Mouse (Mus musculus): ENCODE results near the gene Klhdc2. TPM values are rescaled to one million over a fixed set of nuclear protein-coding genes. Genes with fewer than 3 reads are reported as not detected.

The Klhdc2 gene
- polyA plus RNA-seq, 1 experiment: 29.5 TPM

DNA sequence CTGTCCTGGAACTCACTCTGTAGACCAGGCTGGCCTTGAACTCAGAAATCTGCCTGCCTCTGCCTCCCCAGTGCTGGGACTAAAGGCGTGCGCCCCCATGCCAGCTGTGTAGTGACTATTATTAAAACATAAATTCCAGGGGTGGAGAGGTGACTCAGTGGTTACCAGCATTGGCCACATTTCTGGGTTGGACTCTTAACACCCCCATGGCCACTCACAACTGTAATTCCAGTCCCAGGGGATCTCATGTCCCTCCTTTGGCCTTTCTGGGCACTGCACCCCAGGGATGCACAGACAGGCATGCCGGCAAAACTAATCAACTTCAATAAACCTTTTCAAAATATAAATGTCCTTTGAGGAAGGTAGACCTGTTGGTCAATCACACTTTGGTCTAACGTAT, 1.8 kb downstream of the Klhdc2 start:
- no peak for DNase-seq
- no peak overlapping the region for H3K4me3 ChIP-seq (replicated peaks; ENCODE audit: extremely low read depth, low read depth, low read length)
- WGBS: 87% methylated on average over 4 of the region's 4 CpGs
- peaks cover 5% of the 10 kb centered on the region for H3K4me1 ChIP-seq (ENCODE audit: control insufficient read depth, insufficient read depth, low read length)
- TF ChIP-seq POLR2A (IDR thresholded peaks at IDR 0.05; ENCODE audit: borderline replicate concordance, extremely low read depth, low read depth, low read length) (no peak), CTCF (IDR thresholded peaks at IDR 0.05; ENCODE audit: insufficient read depth, low read length) (no peak)

DNA sequence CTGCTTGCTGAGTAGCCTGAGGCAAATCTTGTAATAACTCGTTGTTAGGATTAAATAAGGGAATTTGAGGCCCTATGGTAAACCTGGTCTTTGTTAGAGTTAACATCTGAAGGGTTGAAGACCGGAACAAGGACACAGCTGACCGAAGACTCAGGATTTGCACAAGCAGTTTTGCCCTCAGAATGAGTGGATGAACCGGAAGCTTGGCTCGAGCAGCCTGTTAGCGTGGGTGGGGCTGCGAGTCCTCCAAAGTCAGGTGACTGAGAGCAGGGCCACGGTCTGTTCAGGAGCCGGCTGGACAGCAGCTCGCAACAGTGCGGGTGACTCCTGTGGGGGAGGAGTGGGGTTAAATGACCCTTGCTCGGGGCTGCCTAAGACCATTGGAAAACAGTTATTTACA, 2.8 kb downstream of the Klhdc2 start:
- Histone ChIP-seq H3K4me3 (replicated peaks; ENCODE audit: extremely low read depth, low read depth, low read length) (no peak overlapping the region), H3K4me1 (ENCODE audit: control insufficient read depth, insufficient read depth, low read length) (peaks cover 5% of the 10 kb centered on the region)
- 32% methylated on average over 12 of the region's 12 CpGs for WGBS
- peak; percentile 36 for DNase-seq
- TF ChIP-seq CTCF (IDR thresholded peaks at IDR 0.05; ENCODE audit: insufficient read depth, low read length): no peak
- TF ChIP-seq POLR2A (IDR thresholded peaks at IDR 0.05; ENCODE audit: borderline replicate concordance, extremely low read depth, low read depth, low read length): no peak

DNA sequence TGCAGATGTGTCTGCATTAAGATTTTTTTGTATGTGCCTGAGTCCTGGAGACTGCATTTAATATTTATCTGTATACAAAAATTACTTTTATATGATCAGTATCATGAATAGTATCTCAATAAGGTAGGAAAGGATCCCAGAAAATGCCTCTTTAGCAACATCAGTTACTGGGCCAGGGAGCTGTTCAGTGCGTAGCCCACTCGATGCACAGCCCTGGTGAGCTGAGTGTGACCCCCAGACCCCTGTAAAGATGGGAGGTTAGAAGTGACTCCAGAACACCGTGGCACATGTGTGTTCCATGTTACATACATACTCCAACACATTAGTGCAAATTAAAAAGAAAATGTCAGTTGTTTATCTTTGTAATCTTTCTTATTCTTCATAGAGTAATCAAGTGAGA, 3.4 kb downstream of the Klhdc2 start:
- 84% methylated on average over 3 of the region's 3 CpGs for WGBS
- TF ChIP-seq POLR2A (IDR thresholded peaks at IDR 0.05; ENCODE audit: borderline replicate concordance, extremely low read depth, low read depth, low read length): no peak
- TF ChIP-seq CTCF (IDR thresholded peaks at IDR 0.05; ENCODE audit: insufficient read depth, low read length): no peak
- H3K4me1 ChIP-seq (ENCODE audit: control insufficient read depth, insufficient read depth, low read length): peaks cover 5% of the 10 kb centered on the region
- DNase-seq: no peak
- H3K4me3 ChIP-seq (replicated peaks; ENCODE audit: extremely low read depth, low read depth, low read length): no peak overlapping the region

DNA sequence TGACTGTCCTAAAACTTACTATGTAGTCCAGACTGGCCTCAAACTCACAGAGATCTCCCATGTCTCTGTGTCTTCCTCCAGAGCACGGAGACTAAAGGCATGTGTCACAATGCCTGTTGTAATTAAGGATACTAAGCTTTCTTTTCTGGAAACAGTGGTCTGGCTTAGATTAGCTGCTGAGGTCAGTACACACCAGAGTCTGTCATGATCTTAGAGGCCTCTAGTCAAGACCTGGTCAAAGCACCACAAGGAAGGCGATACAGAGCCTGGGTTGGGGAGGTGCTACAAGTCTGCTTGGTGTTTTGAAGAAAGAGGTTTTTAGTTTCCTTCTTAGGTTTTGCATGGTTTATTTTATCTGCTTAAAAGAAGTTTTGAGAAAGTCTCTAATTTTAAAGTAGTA, 3.9 kb downstream of the Klhdc2 start:
- DNase-seq: no peak
- WGBS: 88% methylated on average over 2 of the region's 2 CpGs
- Histone ChIP-seq H3K4me1 (ENCODE audit: control insufficient read depth, insufficient read depth, low read length) (peaks cover 5% of the 10 kb centered on the region), H3K4me3 (replicated peaks; ENCODE audit: extremely low read depth, low read depth, low read length) (no peak overlapping the region)
- no peak for TF ChIP-seq POLR2A (IDR thresholded peaks at IDR 0.05; ENCODE audit: borderline replicate concordance, extremely low read depth, low read depth, low read length)
- no peak for TF ChIP-seq CTCF (IDR thresholded peaks at IDR 0.05; ENCODE audit: insufficient read depth, low read length)

DNA sequence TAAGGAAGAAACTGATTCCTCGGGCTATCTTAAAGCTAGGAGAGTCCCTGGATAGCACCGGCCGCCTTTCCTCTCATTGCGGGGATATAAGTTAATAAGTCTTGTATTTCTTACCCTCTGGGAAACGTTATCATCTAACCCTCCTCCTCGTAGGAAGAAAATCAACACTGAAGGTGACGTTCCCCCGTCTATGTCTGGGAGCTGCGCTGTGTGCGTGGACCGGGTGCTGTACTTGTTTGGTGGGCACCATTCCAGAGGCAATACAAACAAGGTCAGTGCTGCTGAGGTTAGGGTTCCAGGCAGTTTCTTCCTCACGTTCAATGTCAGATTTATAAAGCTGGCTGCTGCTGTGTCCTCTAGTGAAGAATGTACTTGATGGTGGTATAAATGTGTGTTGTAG, 5.7 kb downstream of the Klhdc2 start:
- 89% methylated on average over 12 of the region's 12 CpGs for WGBS
- DNase-seq: no peak
- H3K4me3 ChIP-seq (replicated peaks; ENCODE audit: extremely low read depth, low read depth, low read length): no peak overlapping the region
- H3K4me1 ChIP-seq (ENCODE audit: control insufficient read depth, insufficient read depth, low read length): peaks cover 5% of the 10 kb centered on the region
- no peak for TF ChIP-seq CTCF (IDR thresholded peaks at IDR 0.05; ENCODE audit: insufficient read depth, low read length)
- TF ChIP-seq POLR2A (IDR thresholded peaks at IDR 0.05; ENCODE audit: borderline replicate concordance, extremely low read depth, low read depth, low read length): no peak

DNA sequence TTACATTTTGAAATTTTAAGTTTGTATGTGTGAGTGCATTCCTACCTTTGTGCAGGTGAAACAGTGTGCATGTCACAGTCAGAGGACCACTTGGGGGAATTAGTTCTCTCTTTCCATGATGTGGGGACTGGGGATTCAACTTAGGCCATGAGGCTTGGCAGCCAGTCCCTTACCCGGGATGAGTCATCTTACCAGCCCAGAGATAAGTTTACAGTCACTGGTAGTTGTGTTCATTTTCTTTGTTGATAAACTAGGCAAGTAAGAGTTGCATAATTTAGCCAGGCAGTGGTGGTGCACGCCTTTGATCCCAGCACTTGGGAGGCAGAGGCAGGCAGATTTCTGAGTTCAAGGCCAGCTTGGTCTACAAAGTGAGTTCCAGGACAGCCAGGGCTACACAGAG, 7.6 kb downstream of the Klhdc2 start:
- 80% methylated on average over 2 of the region's 2 CpGs for WGBS
- no peak for DNase-seq
- no peak overlapping the region for H3K4me3 ChIP-seq (replicated peaks; ENCODE audit: extremely low read depth, low read depth, low read length)
- no peaks in the 10 kb centered on the region for H3K4me1 ChIP-seq (ENCODE audit: control insufficient read depth, insufficient read depth, low read length)
- TF ChIP-seq CTCF (IDR thresholded peaks at IDR 0.05; ENCODE audit: insufficient read depth, low read length) (no peak), POLR2A (IDR thresholded peaks at IDR 0.05; ENCODE audit: borderline replicate concordance, extremely low read depth, low read depth, low read length) (no peak)

DNA sequence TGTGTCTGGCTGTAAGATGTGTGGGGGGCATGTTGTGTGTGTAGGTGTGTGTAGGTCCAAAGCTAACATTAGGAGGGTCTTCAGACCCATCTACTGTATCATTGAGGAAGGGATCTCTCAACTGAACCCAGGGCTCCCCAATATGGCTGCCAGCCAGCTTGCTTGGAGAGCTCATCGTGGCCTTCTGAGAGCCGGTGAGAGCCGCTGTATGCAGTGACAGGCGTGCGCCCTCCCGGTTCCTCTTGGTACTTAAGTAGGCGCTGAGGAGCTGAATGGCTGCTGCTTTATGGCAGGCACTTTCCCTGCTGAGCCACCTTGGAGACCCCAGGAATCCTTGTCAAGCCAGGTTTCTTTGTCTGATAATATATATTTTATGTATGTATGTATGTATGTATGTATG, 9.9 kb downstream of the Klhdc2 start:
- H3K4me3 ChIP-seq (replicated peaks; ENCODE audit: extremely low read depth, low read depth, low read length): no peak overlapping the region
- 93% methylated on average over 7 of the region's 7 CpGs for WGBS
- no peaks in the 10 kb centered on the region for H3K4me1 ChIP-seq (ENCODE audit: control insufficient read depth, insufficient read depth, low read length)
- no peak for TF ChIP-seq POLR2A (IDR thresholded peaks at IDR 0.05; ENCODE audit: borderline replicate concordance, extremely low read depth, low read depth, low read length)
- no peak for TF ChIP-seq CTCF (IDR thresholded peaks at IDR 0.05; ENCODE audit: insufficient read depth, low read length)
- no peak for DNase-seq

DNA sequence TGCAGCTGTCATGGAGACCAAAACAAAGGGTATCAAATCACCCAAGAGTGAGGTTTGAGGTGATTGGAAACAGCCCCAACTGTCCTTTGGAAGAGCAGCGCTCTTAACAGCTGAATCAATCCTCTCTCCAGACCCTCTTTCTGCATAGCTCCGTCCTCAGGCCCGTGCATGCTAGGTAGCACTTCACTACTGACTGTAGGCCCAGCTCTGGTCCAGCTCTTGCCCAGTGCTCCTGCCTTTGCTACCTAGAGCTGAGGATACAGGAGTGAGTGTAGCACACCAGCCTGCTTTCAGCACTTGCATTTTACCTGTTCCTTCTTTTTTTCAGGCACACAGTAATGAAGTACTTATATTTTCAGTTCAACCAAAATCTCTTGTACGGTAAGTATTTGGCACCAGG, 13.2 kb downstream of the Klhdc2 start:
- no peak for DNase-seq
- WGBS: 90% methylated on average over 4 of the region's 4 CpGs
- no peak overlapping the region for H3K4me3 ChIP-seq (replicated peaks; ENCODE audit: extremely low read depth, low read depth, low read length)
- no peaks in the 10 kb centered on the region for H3K4me1 ChIP-seq (ENCODE audit: control insufficient read depth, insufficient read depth, low read length)
- no peak for TF ChIP-seq CTCF (IDR thresholded peaks at IDR 0.05; ENCODE audit: insufficient read depth, low read length)
- TF ChIP-seq POLR2A (IDR thresholded peaks at IDR 0.05; ENCODE audit: borderline replicate concordance, extremely low read depth, low read depth, low read length): no peak

DNA sequence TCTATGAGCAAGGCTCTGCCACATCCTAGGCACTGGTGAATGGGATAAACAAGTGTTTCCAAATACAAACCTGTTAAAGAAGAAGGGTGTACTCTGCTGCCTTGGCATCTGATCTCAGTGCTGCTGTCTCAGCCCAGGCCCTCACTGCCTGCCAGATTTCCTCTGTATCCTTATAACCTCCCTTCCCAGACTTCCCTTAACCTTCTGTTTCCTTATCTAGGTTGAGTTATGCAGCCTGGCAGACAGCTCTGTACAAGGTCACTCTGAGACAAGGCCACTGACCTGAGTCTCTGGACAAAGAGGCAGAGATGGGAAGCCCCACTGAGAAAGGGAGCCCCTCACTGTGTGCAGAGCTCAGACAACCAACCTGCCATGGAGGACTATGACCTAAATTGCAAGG, 21.9 kb downstream of the Klhdc2 start:
- DNase-seq: no peak
- TF ChIP-seq CTCF (IDR thresholded peaks at IDR 0.05; ENCODE audit: insufficient read depth, low read length) (no peak), POLR2A (IDR thresholded peaks at IDR 0.05; ENCODE audit: borderline replicate concordance, extremely low read depth, low read depth, low read length) (no peak)
- Histone ChIP-seq H3K4me3 (replicated peaks; ENCODE audit: extremely low read depth, low read depth, low read length) (no peak overlapping the region), H3K4me1 (ENCODE audit: control insufficient read depth, insufficient read depth, low read length) (no peaks in the 10 kb centered on the region)

DNA sequence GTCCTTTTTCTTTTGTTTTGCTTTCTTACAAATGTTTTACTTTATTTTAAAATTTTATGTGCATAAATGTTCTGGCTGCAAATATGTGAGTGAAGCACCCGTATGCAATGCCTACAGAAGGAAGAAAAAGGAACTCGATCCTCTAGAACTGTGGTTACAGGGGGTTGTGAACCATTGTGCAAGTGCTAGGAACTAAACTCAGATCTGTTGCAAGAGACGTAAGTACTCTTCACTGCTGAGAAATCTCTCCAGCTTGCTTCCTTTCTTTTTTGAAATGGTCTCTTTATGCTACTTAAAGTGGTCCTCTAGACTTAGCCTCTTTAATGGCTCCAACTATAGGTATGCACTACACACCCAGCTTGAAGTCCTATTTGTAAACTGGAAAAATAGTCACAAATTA, 34.7 kb downstream of the Klhdc2 start:
- H3K4me1 ChIP-seq (ENCODE audit: control insufficient read depth, insufficient read depth, low read length): no peaks in the 10 kb centered on the region
- TF ChIP-seq POLR2A (IDR thresholded peaks at IDR 0.05; ENCODE audit: borderline replicate concordance, extremely low read depth, low read depth, low read length) (no peak), CTCF (IDR thresholded peaks at IDR 0.05; ENCODE audit: insufficient read depth, low read length) (no peak)
- 71% methylated on average over 3 of the region's 3 CpGs for WGBS

DNA sequence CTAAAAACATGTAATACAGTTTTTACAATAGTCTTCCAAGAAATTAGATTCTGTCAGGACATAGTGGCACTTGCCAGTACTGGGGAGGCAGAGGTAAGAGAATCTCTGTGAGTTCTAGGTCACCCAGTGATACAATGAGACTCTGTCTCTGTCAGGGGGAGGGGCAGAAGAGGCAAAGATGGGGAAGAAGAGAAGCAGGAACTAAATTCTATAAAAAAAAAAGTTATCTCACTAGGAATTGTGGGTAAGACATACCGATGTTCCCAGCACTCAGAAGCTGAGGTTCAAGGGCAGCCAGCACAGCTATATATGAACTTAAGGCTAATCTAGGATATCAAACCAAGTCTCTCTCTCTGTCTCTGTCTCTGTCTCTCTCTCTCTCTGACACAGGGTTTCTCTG, 35.7 kb downstream of the Klhdc2 start:
- 76% methylated on average over 1 of the region's 1 CpGs for WGBS
- Histone ChIP-seq H3K4me1 (ENCODE audit: control insufficient read depth, insufficient read depth, low read length) (no peaks in the 10 kb centered on the region), H3K4me3 (replicated peaks; ENCODE audit: extremely low read depth, low read depth, low read length) (no peak overlapping the region)
- TF ChIP-seq CTCF (IDR thresholded peaks at IDR 0.05; ENCODE audit: insufficient read depth, low read length) (no peak), POLR2A (IDR thresholded peaks at IDR 0.05; ENCODE audit: borderline replicate concordance, extremely low read depth, low read depth, low read length) (no peak)
- DNase-seq: no peak

More for the DNA sequence above, 34.7 kb downstream of the Klhdc2 start:
- H3K4me3 ChIP-seq (replicated peaks; ENCODE audit: extremely low read depth, low read depth, low read length): no peak overlapping the region
- DNase-seq: no peak
